Comparison of ENCODE assay signal across 8 mouse cellular contexts in genomic region chr7:110018631-110019482, GRCm38 (mm10). TPM values are rescaled to one million over a fixed set of nuclear protein-coding genes. Genes with fewer than 3 reads are reported as not detected.
DNase-seq lines count a peak whose midpoint lies in the region; ATAC-seq and TF ChIP-seq lines count a peak whose summit lies in the region.

No protein-coding gene starts in this region.

- no peaks in the 10 kb centered on the region for H3K27me3 ChIP-seq in ES-Bruce4 (ENCODE audit: control insufficient read depth, insufficient read depth, low read length, poor library complexity, severe bottlenecking)
- H3K27me3 ChIP-seq in forebrain, embryonic 15.5 days: no peaks in the 10 kb centered on the region
- H3K27me3 ChIP-seq in neural tube, embryonic 15.5 days (replicated peaks): no peaks in the 10 kb centered on the region

- H3K36me3 ChIP-seq in ES-Bruce4 (ENCODE audit: control insufficient read depth, insufficient read depth, low read length, poor library complexity, severe bottlenecking): peaks cover 16% of the 10 kb centered on the region
- no peaks in the 10 kb centered on the region for H3K36me3 ChIP-seq in forebrain, embryonic 15.5 days
- no peaks in the 10 kb centered on the region for H3K36me3 ChIP-seq in neural tube, embryonic 15.5 days

- no peaks in the 10 kb centered on the region for H3K9me3 ChIP-seq in ES-Bruce4 (replicated peaks; ENCODE audit: control insufficient read depth, insufficient read depth, low read length, poor library complexity, severe bottlenecking)
- no peaks in the 10 kb centered on the region for H3K9me3 ChIP-seq in forebrain, embryonic 15.5 days
- no peaks in the 10 kb centered on the region for H3K9me3 ChIP-seq in neural tube, embryonic 15.5 days (replicated peaks)

- peak overlapping the region; percentile 60 for H3K27ac ChIP-seq in ES-Bruce4 (ENCODE audit: insufficient read depth, low read length)
- H3K27ac ChIP-seq in brown adipose tissue, adult 24 weeks (replicated peaks; ENCODE audit: low read depth, low read length): peak overlapping the region; percentile 79
- H3K27ac ChIP-seq in forebrain, embryonic 15.5 days (replicated peaks): peak overlapping the region; percentile 90
- peak overlapping the region; percentile 93 for H3K27ac ChIP-seq in neural tube, embryonic 15.5 days (replicated peaks)

- H3K4me1 ChIP-seq in ES-Bruce4 (ENCODE audit: control insufficient read depth, insufficient read depth, low read length): no peaks in the 10 kb centered on the region
- no peaks in the 10 kb centered on the region; the same call in 1 of the 2 replicates for H3K4me1 ChIP-seq in brown adipose tissue, adult 24 weeks (ENCODE audit: control insufficient read depth, insufficient read depth, insufficient read length, low read length)
- peaks cover 15% of the 10 kb centered on the region for H3K4me1 ChIP-seq in forebrain, embryonic 15.5 days
- peaks cover 14% of the 10 kb centered on the region for H3K4me1 ChIP-seq in neural tube, embryonic 15.5 days

- H3K9ac ChIP-seq in ES-Bruce4 (ENCODE audit: low read depth, poor library complexity, severe bottlenecking): peak overlapping the region; percentile 97
- peak overlapping the region; percentile 96 for H3K9ac ChIP-seq in forebrain, embryonic 15.5 days (replicated peaks)
- H3K9ac ChIP-seq in neural tube, embryonic 15.5 days (replicated peaks): peak overlapping the region; percentile 97

- intact Hi-C loops in heart, postnatal 14 days (cut with DNase I): loop anchor here (2.0 kb wide), 2 partner anchors 32 to 40 kb away; partner anchors contain the start of gene Tmem41b

- no peak for TF ChIP-seq CTCF in ES-Bruce4 (IDR thresholded peaks at IDR 0.05; ENCODE audit: low read depth, low read length)

- H3K4me3 ChIP-seq in ES-Bruce4 (ENCODE audit: low read depth, low read length): peak overlapping the region; percentile 100
- peak overlapping the region; percentile 97 for H3K4me3 ChIP-seq in brown adipose tissue, adult 24 weeks (ENCODE audit: insufficient read depth, low read depth, low read length)
- peak overlapping the region; percentile 97 for H3K4me3 ChIP-seq in forebrain, embryonic 15.5 days
- peak overlapping the region; percentile 98 for H3K4me3 ChIP-seq in neural tube, embryonic 15.5 days (replicated peaks)

- WGBS in forebrain, embryonic 15.5 days: under 1% methylated on average over 42 of the region's 42 CpGs
- under 1% methylated on average over 42 of the region's 42 CpGs for WGBS in neural tube, embryonic 15.5 days

- peak; percentile 83 for ATAC-seq in forebrain, embryonic 15.5 days (replicated peaks)
- peak; percentile 77 for ATAC-seq in neural tube, embryonic 15.5 days (ENCODE audit: low FRiP score)

- peak; percentile 76 to 84 for DNase-seq in heart, postnatal 14 days
- DNase-seq in kidney, postnatal 4 days: peak; percentile 72 to 83
- peak; percentile 57 to 65 for DNase-seq in lung, adult 18-20 months
- peak; percentile 53 for DNase-seq in thymus, postnatal 14 days

- TF ChIP-seq EP300 in ES-Bruce4 (IDR thresholded peaks at IDR 0.05; ENCODE audit: insufficient read depth, low read depth, low read length): no peak

- TF ChIP-seq POLR2A in ES-Bruce4 (IDR thresholded peaks at IDR 0.05; ENCODE audit: insufficient read depth, low read length): no peak

- peak overlapping the region; percentile 78 for H3K4me2 ChIP-seq in forebrain, embryonic 15.5 days (replicated peaks)
- peak overlapping the region; percentile 88 for H3K4me2 ChIP-seq in neural tube, embryonic 15.5 days

RNA-seq across cellular contexts. Expression of gene Ipo7, which starts 0.8 kb away (rescaled TPM):
- 249 and 281 TPM in 2 replicates for polyA plus RNA-seq in ES-Bruce4 (2011; ENCODE audit: insufficient read depth, insufficient read length, low read depth, missing spikeins)
- polyA plus RNA-seq in brown adipose tissue, adult 24 weeks (2012; ENCODE audit: insufficient read depth, insufficient read length, missing spikeins): 51.7 and 64.6 TPM in 2 replicates
- polyA plus RNA-seq in forebrain, embryonic 15.5 days (2015; fragmentation: Nextera tagmentation; extraction: Ambion mirVana): 46.4 and 46.9 TPM in 2 replicates
- 10 to 100 TPM; 85.3 to 98.7 TPM for total RNA-seq in heart, postnatal 14 days (2021)
- polyA plus RNA-seq in neural tube, embryonic 15.5 days (2015; fragmentation: Nextera tagmentation; extraction: Ambion mirVana): 43.6 and 44.8 TPM in 2 replicates

RNA-seq across cellular contexts. Expression of gene Tmem41b, which starts 32.1 kb away (rescaled TPM):
- 51.9 and 60.9 TPM in 2 replicates for polyA plus RNA-seq in ES-Bruce4 (2011; ENCODE audit: insufficient read depth, insufficient read length, low read depth, missing spikeins)
- 39.6 and 66.6 TPM in 2 replicates for polyA plus RNA-seq in brown adipose tissue, adult 24 weeks (2012; ENCODE audit: insufficient read depth, insufficient read length, missing spikeins)
- 65.0 and 65.1 TPM in 2 replicates for polyA plus RNA-seq in forebrain, embryonic 15.5 days (2015; fragmentation: Nextera tagmentation; extraction: Ambion mirVana)
- total RNA-seq in heart, postnatal 14 days (2021): 10 to 100 TPM; 46.6 to 47.7 TPM
- 62.6 and 65.2 TPM in 2 replicates for polyA plus RNA-seq in neural tube, embryonic 15.5 days (2015; fragmentation: Nextera tagmentation; extraction: Ambion mirVana)

RNA-seq across cellular contexts. Expression of gene Zfp143, which starts 42.2 kb away (rescaled TPM):
- 40.0 and 42.7 TPM in 2 replicates for polyA plus RNA-seq in ES-Bruce4 (2011; ENCODE audit: insufficient read depth, insufficient read length, low read depth, missing spikeins)
- polyA plus RNA-seq in brown adipose tissue, adult 24 weeks (2012; ENCODE audit: insufficient read depth, insufficient read length, missing spikeins): 4.5 and 7.8 TPM in 2 replicates
- polyA plus RNA-seq in forebrain, embryonic 15.5 days (2015; fragmentation: Nextera tagmentation; extraction: Ambion mirVana): 23.3 and 25.0 TPM in 2 replicates
- total RNA-seq in heart, postnatal 14 days (2021): 10 to 100 TPM in 1 of 2 experiments, 1 to 10 TPM in 1; 9.7 to 10.9 TPM
- polyA plus RNA-seq in neural tube, embryonic 15.5 days (2015; fragmentation: Nextera tagmentation; extraction: Ambion mirVana): 12.6 and 14.4 TPM in 2 replicates

RNA-seq across cellular contexts. Expression of gene Dennd5a, which starts 58.6 kb away (rescaled TPM):
- 56.2 and 58.6 TPM in 2 replicates for polyA plus RNA-seq in ES-Bruce4 (2011; ENCODE audit: insufficient read depth, insufficient read length, low read depth, missing spikeins)
- 94.7 and 95.4 TPM in 2 replicates for polyA plus RNA-seq in brown adipose tissue, adult 24 weeks (2012; ENCODE audit: insufficient read depth, insufficient read length, missing spikeins)
- 47.3 and 54.1 TPM in 2 replicates for polyA plus RNA-seq in forebrain, embryonic 15.5 days (2015; fragmentation: Nextera tagmentation; extraction: Ambion mirVana)
- total RNA-seq in heart, postnatal 14 days (2021): 100 to 1,000 TPM; 151 to 158 TPM
- polyA plus RNA-seq in neural tube, embryonic 15.5 days (2015; fragmentation: Nextera tagmentation; extraction: Ambion mirVana): 34.4 and 39.2 TPM in 2 replicates

Comparison
In these comparisons a context has a peak if more than half of its experiments do, and no peak if none do; other contexts are left out.
1. Peak in every context shown above with its lines: DNase-seq, ATAC-seq, H3K4me3 ChIP-seq and H3K27ac ChIP-seq.